Mouse (Mus musculus): ENCODE results near the gene Mettl21e. TPM values are rescaled to one million over a fixed set of nuclear protein-coding genes. Genes with fewer than 3 reads are reported as not detected.
A peak's percentile ranks its signal among the peaks of the same experiment; 100 is the strongest.
"Not testable (repeated sequence)": the region's sequence is repeated elsewhere in the genome, so short reads cannot be mapped to it uniquely, and the experiment has no call there.

The Mettl21e gene
- polyA plus RNA-seq (2015; fragmentation: Nextera tagmentation; extraction: Ambion mirVana): 0.13 and 0.24 TPM in 2 replicates

- peak; percentile 43; the same call in 1 of the 2 replicates for ATAC-seq (replicated peaks; ENCODE audit: insufficient number of reproducible peaks, insufficient read depth, low FRiP score, low read depth)
- WGBS: 31% methylated on average over 1 of the region's 1 CpGs
- no peak within 1 kb of the TSS for H3K4me3 ChIP-seq
- H3K4me1 ChIP-seq (replicated peaks): peaks cover 9% of the 10 kb centered on the region
- H3K27ac ChIP-seq: peak within 1 kb of the TSS; percentile 3; the same call in 1 of the 2 replicates
- no peak within 1 kb of the TSS for H3K9ac ChIP-seq
- no peak within 1 kb of the TSS for H3K4me2 ChIP-seq
- H3K36me3 ChIP-seq: no peaks in the 10 kb centered on the region
- H3K27me3 ChIP-seq: no peaks in the 10 kb centered on the region
- H3K9me3 ChIP-seq (replicated peaks): no peaks in the 10 kb centered on the region
Measured at GRCm38 (mm10) chr1:44218876-44219275, at the start of gene Mettl21e. Gene Mettl21e, minus strand, starts transcription at chr1:44218961.

GRCm38 (mm10) chr1:44240440-44240839 is 21.7 kb upstream of the Mettl21e start:
- H3K4me3 ChIP-seq; H3K9ac ChIP-seq; H3K4me2 ChIP-seq; H3K27me3 ChIP-seq; H3K4me1 ChIP-seq (replicated peaks); H3K27ac ChIP-seq; H3K36me3 ChIP-seq; H3K9me3 ChIP-seq (replicated peaks); ATAC-seq (replicated peaks; ENCODE audit: insufficient number of reproducible peaks, insufficient read depth, low FRiP score, low read depth): not testable (repeated sequence)
- WGBS: 70% methylated on average over 2 of the region's 2 CpGs

GRCm38 (mm10) chr1:44239969-44240368 is 21.2 kb upstream of the Mettl21e start:
- Histone ChIP-seq H3K4me1 (replicated peaks) (no peaks in the 10 kb centered on the region), H3K27ac (no peak overlapping the region), H3K4me3 (no peak overlapping the region), H3K9ac (no peak overlapping the region), H3K36me3 (no peaks in the 10 kb centered on the region), H3K27me3 (no peaks in the 10 kb centered on the region), H3K9me3 (replicated peaks) (no peaks in the 10 kb centered on the region), H3K4me2 (no peak overlapping the region)
- WGBS: 75% methylated on average over 3 of the region's 3 CpGs
- no peak for ATAC-seq (replicated peaks; ENCODE audit: insufficient number of reproducible peaks, insufficient read depth, low FRiP score, low read depth)

GRCm38 (mm10) chr1:44237305-44237704 is 18.5 kb upstream of the Mettl21e start:
- 75% methylated on average over 2 of the region's 2 CpGs for WGBS
- Histone ChIP-seq H3K9me3 (replicated peaks) (no peaks in the 10 kb centered on the region), H3K27ac (no peak overlapping the region), H3K4me3 (no peak overlapping the region), H3K9ac (no peak overlapping the region), H3K36me3 (no peaks in the 10 kb centered on the region), H3K27me3 (no peaks in the 10 kb centered on the region), H3K4me2 (no peak overlapping the region), H3K4me1 (replicated peaks) (no peaks in the 10 kb centered on the region)
- ATAC-seq (replicated peaks; ENCODE audit: insufficient number of reproducible peaks, insufficient read depth, low FRiP score, low read depth): no peak

GRCm38 (mm10) chr1:44235311-44235710 is 16.6 kb upstream of the Mettl21e start:
- Histone ChIP-seq H3K36me3 (no peaks in the 10 kb centered on the region), H3K9ac (no peak overlapping the region), H3K9me3 (replicated peaks) (no peaks in the 10 kb centered on the region), H3K4me1 (replicated peaks) (no peaks in the 10 kb centered on the region), H3K4me3 (no peak overlapping the region), H3K4me2 (no peak overlapping the region), H3K27ac (no peak overlapping the region), H3K27me3 (no peaks in the 10 kb centered on the region)
- 61% methylated on average over 2 of the region's 2 CpGs for WGBS
- ATAC-seq (replicated peaks; ENCODE audit: insufficient number of reproducible peaks, insufficient read depth, low FRiP score, low read depth): no peak

GRCm38 (mm10) chr1:44234531-44234930 is 15.8 kb upstream of the Mettl21e start:
- ATAC-seq (replicated peaks; ENCODE audit: insufficient number of reproducible peaks, insufficient read depth, low FRiP score, low read depth); H3K36me3 ChIP-seq; H3K4me1 ChIP-seq (replicated peaks); H3K9ac ChIP-seq; H3K27me3 ChIP-seq; H3K4me2 ChIP-seq; H3K27ac ChIP-seq; H3K4me3 ChIP-seq; H3K9me3 ChIP-seq (replicated peaks): not testable (repeated sequence)
- 93% methylated on average over 2 of the region's 2 CpGs for WGBS

GRCm38 (mm10) chr1:44229044-44229443 is 10.3 kb upstream of the Mettl21e start:
- WGBS: 58% methylated on average over 2 of the region's 2 CpGs
- Histone ChIP-seq H3K36me3 (no peaks in the 10 kb centered on the region), H3K9ac (no peak overlapping the region), H3K9me3 (replicated peaks) (no peaks in the 10 kb centered on the region), H3K4me1 (replicated peaks) (no peaks in the 10 kb centered on the region), H3K4me2 (no peak overlapping the region), H3K4me3 (no peak overlapping the region), H3K27me3 (no peaks in the 10 kb centered on the region), H3K27ac (no peak overlapping the region)
- no peak for ATAC-seq (replicated peaks; ENCODE audit: insufficient number of reproducible peaks, insufficient read depth, low FRiP score, low read depth)

- Histone ChIP-seq H3K36me3 (no peaks in the 10 kb centered on the region), H3K4me1 (replicated peaks) (peaks cover 9% of the 10 kb centered on the region), H3K27ac (peak overlapping the region; percentile 62; the same call in 1 of the 2 replicates), H3K27me3 (no peaks in the 10 kb centered on the region), H3K9ac (no peak overlapping the region), H3K9me3 (replicated peaks) (no peaks in the 10 kb centered on the region), H3K4me3 (no peak overlapping the region), H3K4me2 (no peak overlapping the region)
- no peak for ATAC-seq (replicated peaks; ENCODE audit: insufficient number of reproducible peaks, insufficient read depth, low FRiP score, low read depth)
- 36% methylated on average over 2 of the region's 2 CpGs for WGBS
Measured at GRCm38 (mm10) chr1:44217118-44217517, 1.6 kb downstream of the Mettl21e start.

- ATAC-seq (replicated peaks; ENCODE audit: insufficient number of reproducible peaks, insufficient read depth, low FRiP score, low read depth): no peak
- no peaks in the 10 kb centered on the region for H3K27me3 ChIP-seq
- WGBS: 36% methylated on average over 2 of the region's 2 CpGs
- H3K4me2 ChIP-seq: no peak overlapping the region
- H3K27ac ChIP-seq: peak overlapping the region; percentile 62
- H3K9ac ChIP-seq: no peak overlapping the region
- H3K36me3 ChIP-seq: no peaks in the 10 kb centered on the region
- H3K4me3 ChIP-seq: no peak overlapping the region
- no peaks in the 10 kb centered on the region for H3K9me3 ChIP-seq (replicated peaks)
- H3K4me1 ChIP-seq (replicated peaks): peaks cover 9% of the 10 kb centered on the region
Measured at GRCm38 (mm10) chr1:44216352-44217116, 2.2 kb downstream of the Mettl21e start.

- no peaks in the 10 kb centered on the region for H3K27me3 ChIP-seq
- WGBS: 54% methylated on average over 2 of the region's 2 CpGs
- no peak overlapping the region for H3K4me2 ChIP-seq
- no peaks in the 10 kb centered on the region for H3K9me3 ChIP-seq (replicated peaks)
- no peaks in the 10 kb centered on the region for H3K36me3 ChIP-seq
- ATAC-seq (replicated peaks; ENCODE audit: insufficient number of reproducible peaks, insufficient read depth, low FRiP score, low read depth): no peak
- no peak overlapping the region for H3K9ac ChIP-seq
- H3K4me3 ChIP-seq: no peak overlapping the region
- H3K27ac ChIP-seq: no peak overlapping the region
- H3K4me1 ChIP-seq (replicated peaks): peaks cover 9% of the 10 kb centered on the region
Measured at GRCm38 (mm10) chr1:44214443-44214842, 4.3 kb downstream of the Mettl21e start.

GRCm38 (mm10) chr1:44202876-44203275 is 15.9 kb downstream of the Mettl21e start:
- H3K4me1 ChIP-seq (replicated peaks): peaks cover 7% of the 10 kb centered on the region; the same call in 1 of the 2 replicates
- no peak overlapping the region for H3K27ac ChIP-seq
- H3K9ac ChIP-seq: no peak overlapping the region
- H3K27me3 ChIP-seq: no peaks in the 10 kb centered on the region
- no peaks in the 10 kb centered on the region for H3K9me3 ChIP-seq (replicated peaks)
- H3K4me3 ChIP-seq: no peak overlapping the region
- no peaks in the 10 kb centered on the region for H3K36me3 ChIP-seq
- WGBS: 83% methylated on average over 15 of the region's 15 CpGs
- H3K4me2 ChIP-seq: no peak overlapping the region
- ATAC-seq (replicated peaks; ENCODE audit: insufficient number of reproducible peaks, insufficient read depth, low FRiP score, low read depth): no peak
